Mouse (Mus musculus) monocyte, adult 59 days (primary cell): ENCODE results near the gene Dhrs13. TPM values are rescaled to one million over a fixed set of nuclear protein-coding genes. Genes with fewer than 3 reads are reported as not detected.

Experiments used
- total RNA-seq, 2 experiments: library from RNA; stranded (reverse); gene quantifications; one replicate each; pipeline ENCODE4 v1.2.4; 2023

Gene Dhrs13
- 1 to 10 TPM; 1.4 to 1.8 TPM for total RNA-seq

DNA sequence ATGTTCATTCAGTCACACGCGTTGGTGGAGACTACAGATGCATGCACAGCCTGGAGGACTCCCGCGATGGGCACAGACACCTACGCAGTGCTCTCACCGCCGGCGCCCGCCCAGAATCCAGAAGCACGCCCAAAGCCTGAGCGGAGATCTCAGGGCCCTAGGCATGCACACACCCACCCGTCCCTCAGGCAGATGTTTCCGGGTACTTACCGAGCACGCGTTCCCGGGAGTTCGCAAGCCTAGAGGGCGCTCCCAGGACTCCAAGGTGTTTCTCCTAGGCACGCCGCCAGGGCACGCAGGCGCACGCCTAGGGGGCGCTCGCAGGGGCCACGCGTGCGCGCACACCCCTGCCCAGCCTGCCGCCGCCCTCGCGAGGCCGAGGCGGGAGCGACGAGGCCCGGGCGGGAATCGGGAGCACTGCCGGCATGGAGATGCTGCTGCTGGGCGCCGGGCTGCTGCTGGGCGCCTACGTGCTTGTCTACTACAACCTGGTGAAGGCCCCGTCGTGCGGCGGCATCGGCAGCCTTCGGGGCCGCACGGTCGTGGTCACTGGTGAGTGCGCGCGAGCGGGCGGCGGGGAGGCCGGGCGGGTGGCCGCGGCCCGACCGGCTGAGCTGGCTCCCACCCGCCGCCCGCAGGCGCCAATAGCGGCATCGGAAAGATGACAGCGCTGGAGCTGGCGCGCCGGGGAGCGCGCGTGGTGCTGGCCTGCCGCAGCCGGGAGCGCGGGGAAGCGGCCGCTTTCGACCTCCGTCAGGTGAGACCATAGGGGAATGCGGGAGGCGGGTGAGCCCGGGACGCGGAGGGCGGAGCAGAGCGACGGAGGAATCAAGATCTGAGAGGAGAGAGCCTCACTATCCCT lies at the start of gene Dhrs13:
Dhrs13 (plus strand) TSS at position 334 of the 862 bp plus-strand sequence.

DNA sequence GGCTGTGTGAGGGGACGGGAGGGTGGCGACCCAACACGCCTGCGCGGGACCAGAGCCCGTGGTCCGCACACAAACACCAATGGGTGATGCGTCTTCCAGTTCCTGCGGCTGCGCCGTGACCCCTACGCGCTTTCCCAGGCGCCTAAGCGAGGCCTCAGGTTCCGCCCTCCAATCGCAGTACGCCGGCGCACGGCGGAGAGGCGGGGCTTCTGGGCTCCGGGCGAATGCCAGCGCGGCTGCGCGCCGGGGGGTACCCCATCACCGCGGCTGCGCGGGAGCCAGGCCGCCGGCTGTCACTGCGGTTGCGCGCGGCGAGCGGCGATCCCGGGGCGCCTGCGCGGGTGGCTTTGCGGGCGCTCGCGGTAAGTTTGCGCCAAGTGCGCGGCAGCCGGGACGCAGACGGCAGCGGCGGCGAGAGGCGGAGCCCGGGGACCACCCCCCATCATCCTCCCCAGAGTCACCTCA lies 49.6 kb upstream of the Dhrs13 start, which contains the start of gene Phf12:
Phf12 (plus strand) TSS at position 314 of the 465 bp plus-strand sequence.

DNA sequence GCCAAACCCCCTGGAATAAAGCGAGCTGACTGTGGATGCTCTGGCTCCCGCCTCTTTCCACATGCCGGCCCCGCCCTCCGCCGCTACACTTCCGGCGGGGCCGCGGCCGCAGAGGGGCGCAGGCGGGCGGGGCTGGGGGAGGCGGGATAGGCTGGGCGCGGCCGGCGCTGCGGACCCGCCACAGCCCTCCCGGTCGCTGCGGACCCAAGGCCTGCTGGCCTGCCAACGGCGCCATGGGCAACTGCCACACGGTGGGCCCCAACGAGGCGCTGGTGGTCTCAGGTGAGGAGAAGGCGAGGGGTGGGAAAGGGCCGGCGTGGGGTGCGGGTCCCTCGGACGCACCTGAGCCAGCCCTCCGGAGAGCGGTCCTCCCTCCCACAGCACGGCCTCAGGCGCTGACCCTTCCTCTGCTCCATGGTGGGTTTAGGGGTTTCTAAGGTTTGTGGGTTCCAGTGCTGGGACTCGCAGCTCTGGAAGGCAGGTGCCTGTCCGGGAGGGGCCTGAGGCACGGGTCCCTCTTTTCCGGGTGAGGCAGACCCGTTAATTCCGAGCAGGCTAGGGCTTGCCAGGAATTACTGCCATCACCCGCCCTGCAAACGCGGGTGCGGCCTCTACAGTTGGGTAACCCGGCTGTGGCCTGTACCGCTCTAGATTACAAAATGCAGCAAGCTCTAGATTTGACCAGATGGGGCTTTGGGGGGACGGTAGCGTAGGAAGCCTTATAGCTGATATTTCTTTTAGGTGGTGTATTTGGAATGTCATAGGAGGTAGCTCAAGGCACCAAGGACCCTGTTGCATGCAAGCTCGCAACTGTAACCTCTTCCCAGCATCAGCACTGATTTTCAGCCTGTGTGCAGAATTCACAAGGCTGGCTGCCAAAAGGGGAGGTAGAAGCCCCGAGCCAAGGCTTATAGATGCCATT lies 6.0 kb downstream of the Dhrs13 start, which contains the start of gene Flot2:
Flot2 (plus strand) TSS at position 101 of the 922 bp plus-strand sequence.

DNA sequence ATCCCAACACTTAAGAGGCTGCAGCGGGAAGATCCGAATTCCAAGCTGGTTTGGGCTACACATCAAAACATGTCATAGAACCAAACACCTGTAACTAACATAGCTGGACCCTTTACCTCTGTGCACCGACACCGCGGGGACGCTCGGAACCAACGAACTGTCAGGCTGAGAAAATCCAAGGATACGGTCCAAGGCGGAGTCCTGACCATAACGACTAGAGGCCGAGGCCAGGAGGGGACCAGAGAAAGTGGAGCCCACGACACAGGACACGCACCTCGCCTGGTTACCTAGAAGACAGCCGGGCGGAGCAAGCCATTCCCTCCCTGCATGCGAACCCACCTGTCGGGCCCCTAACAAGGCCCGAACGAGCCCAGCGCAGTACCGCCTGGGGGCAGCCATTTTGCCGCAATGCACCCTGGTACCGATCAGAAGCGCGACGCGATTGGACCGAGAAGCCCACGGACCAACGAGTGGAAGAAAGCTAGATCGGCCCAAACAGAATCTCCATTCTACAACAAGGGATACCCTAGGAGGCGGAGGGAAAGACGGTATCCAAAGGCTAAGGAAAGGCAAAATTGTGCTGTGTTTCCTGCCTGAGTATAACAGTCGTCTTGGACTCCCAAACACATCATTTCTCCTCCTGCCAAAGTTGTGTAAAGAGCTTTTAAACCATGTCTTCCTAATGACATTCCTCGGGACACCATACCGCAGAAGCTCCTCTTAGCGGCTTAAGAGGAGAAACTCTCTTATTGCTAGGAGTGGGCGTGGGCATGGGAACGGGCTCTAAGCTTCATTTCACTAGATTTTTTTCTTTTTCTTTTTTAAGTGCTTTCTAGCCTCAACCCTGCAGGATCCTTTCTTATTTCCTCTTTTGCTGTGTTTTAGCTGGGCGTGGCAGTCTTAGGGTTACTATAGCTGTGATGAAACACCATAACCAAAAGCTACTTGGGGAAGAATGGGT lies 48.2 kb downstream of the Dhrs13 start, which contains the start of gene Eral1:
Eral1 (minus strand) TSS at position 423 of the 961 bp plus-strand sequence.

Other genes starting within 250 kb of the Dhrs13 start
- gene Gm10277, start 244.5 kb upstream of the Dhrs13 start, total RNA-seq = under 1 TPM; 0.21 to 0.47 TPM
- not detected for gene Pipox, start 138.2 kb upstream of the Dhrs13 start, total RNA-seq
- not detected for gene Sez6, start 101.5 kb upstream of the Dhrs13 start, total RNA-seq
- 10 to 100 TPM; 91.6 to 97.7 TPM for gene Phf12, start 49.5 kb upstream of the Dhrs13 start, total RNA-seq
- 10 to 100 TPM; 32.7 to 40.2 TPM for gene Flot2, start 5.7 kb downstream of the Dhrs13 start, total RNA-seq
- 10 to 100 TPM; 17.4 to 20.2 TPM for gene Eral1, start 48.1 kb downstream of the Dhrs13 start, total RNA-seq
- gene Fam222b, start 62.4 kb downstream of the Dhrs13 start, total RNA-seq = 10 to 100 TPM; 26.6 to 30.6 TPM
- gene Traf4, start 133.3 kb downstream of the Dhrs13 start, total RNA-seq = under 1 TPM; 0.60 to 0.67 TPM
- gene Nek8, start 144.4 kb downstream of the Dhrs13 start, total RNA-seq = 1 to 10 TPM; 1.9 to 4.0 TPM
- 1 to 10 TPM; 2.9 to 3.3 TPM for gene Tlcd1, start 144.4 kb downstream of the Dhrs13 start, total RNA-seq
- gene Rpl23a, start 151.3 kb downstream of the Dhrs13 start, total RNA-seq = 1,000 to 10,000 TPM; 1,755 to 1,970 TPM
- gene Rab34, start 156.2 kb downstream of the Dhrs13 start, total RNA-seq = 1 to 10 TPM; 4.0 to 4.2 TPM
- gene Proca1, start 161.1 kb downstream of the Dhrs13 start, total RNA-seq = not detected
- gene Sdf2, start 213.5 kb downstream of the Dhrs13 start, total RNA-seq = 10 to 100 TPM; 52.7 to 55.9 TPM
- gene Supt6, start 213.7 kb downstream of the Dhrs13 start, total RNA-seq = 10 to 100 TPM; 59.1 to 66.8 TPM
- 100 to 1,000 TPM; 105 to 107 TPM for gene 2610507B11Rik, start 229.5 kb downstream of the Dhrs13 start, total RNA-seq